Mouse (Mus musculus) left cerebral cortex, adult 8-10 months (tissue): ENCODE measurements around the gene S100a6. TPM values are rescaled to one million over a fixed set of nuclear protein-coding genes. Genes with fewer than 3 reads are reported as not detected.

Experiments used
- total RNA-seq, 4 experiments: library from RNA; stranded (reverse); gene quantifications; 2 replicates each; pipeline ENCODE4 v1.2.4; 2022

The S100a6 gene
- total RNA-seq, 4 experiments from 2014 or later: 24.1 to 52.2 (median 38.7) TPM

Other genes starting within 250 kb of the S100a6 start
- gene Slc27a3, start 222.9 kb upstream of the S100a6 start, total RNA-seq: 1 to 10 TPM; 5.7 to 7.9 (median 7.4) TPM
- 10 to 100 TPM; 55.1 to 59.9 (median 59.0) TPM for gene Ints3, start 179.3 kb upstream of the S100a6 start, total RNA-seq
- gene Npr1, start 147.0 kb upstream of the S100a6 start, total RNA-seq: 1 to 10 TPM; 4.2 to 6.0 (median 5.0) TPM
- 10 to 100 TPM; 84.9 to 98.9 (median 93.3) TPM for gene Ilf2, start 136.8 kb upstream of the S100a6 start, total RNA-seq
- gene Snapin, start 121.8 kb upstream of the S100a6 start, total RNA-seq: 10 to 100 TPM; 62.4 to 74.7 (median 67.1) TPM
- gene Chtop, start 103.4 kb upstream of the S100a6 start, total RNA-seq: 100 to 1,000 TPM; 162 to 170 (median 167) TPM
- 100 to 1,000 TPM; 122 to 162 (median 132) TPM for gene S100a1, start 98.5 kb upstream of the S100a6 start, total RNA-seq
- gene S100a13, start 98.4 kb upstream of the S100a6 start, total RNA-seq: 10 to 100 TPM; 17.1 to 26.1 (median 20.5) TPM
- gene S100a14, start 86.0 kb upstream of the S100a6 start, total RNA-seq: under 1 TPM in 1 of 4 experiments, not detected in 3; 0.63 TPM
- gene S100a16, start 75.6 kb upstream of the S100a6 start, total RNA-seq: 100 to 1,000 TPM in 2 of 4 experiments, 10 to 100 TPM in 2; 85.4 to 115 (median 102) TPM
- gene S100a3, start 52.3 kb upstream of the S100a6 start, total RNA-seq: 1 to 10 TPM in 3 of 4 experiments, under 1 TPM in 1; 0.74 to 1.9 (median 1.5) TPM
- not detected for gene S100a2, start 22.6 kb upstream of the S100a6 start, total RNA-seq
- not detected for gene Gm42674, start 11.0 kb upstream of the S100a6 start, total RNA-seq
- 1 to 10 TPM; 2.5 to 5.5 (median 4.9) TPM for gene S100a4, start 9.1 kb upstream of the S100a6 start, total RNA-seq
- gene S100a5, start 4.4 kb upstream of the S100a6 start, total RNA-seq: 1 to 10 TPM in 1 of 4 experiments, not detected in 3; 1.1 TPM
- gene S100a7a, start 41.1 kb downstream of the S100a6 start, total RNA-seq: 1 to 10 TPM in 2 of 4 experiments, under 1 TPM in 2; 0.38 to 1.1 (median 0.91) TPM
- gene S100a8, start 56.1 kb downstream of the S100a6 start, total RNA-seq: 1 to 10 TPM in 1 of 4 experiments, not detected in 3; 1.7 TPM
- gene S100a9, start 82.8 kb downstream of the S100a6 start, total RNA-seq: not detected
- gene Pglyrp4, start 114.0 kb downstream of the S100a6 start, total RNA-seq: not detected
- not detected for gene Gm5849, start 165.0 kb downstream of the S100a6 start, total RNA-seq